Mouse (Mus musculus) left cerebral cortex, adult 8-10 months (tissue): Measurements from ENCODE around the gene Pgghg. TPM values are rescaled to one million over a fixed set of nuclear protein-coding genes. Genes with fewer than 3 reads are reported as not detected.

Experiments
- DNase-seq, 2 experiments: peaks; one replicate each; pipeline ENCODE4 v3.0.0; 2022; ENCODE audit warnings: low spot score in 2 of 2
- total RNA-seq, 4 experiments: library from RNA; stranded (reverse); gene quantifications; 2 replicates each; pipeline ENCODE4 v1.2.4; 2022

The Pgghg gene
- total RNA-seq = 1 to 10 TPM; 3.9 to 4.7 (median 4.3) TPM

- no peak for DNase-seq
These were observed at the start of gene Pgghg for GRCm38 (mm10) chr7:140941222-140942051. Gene Pgghg (plus strand): TSS chr7:140941391.

GRCm38 (mm10) chr7:140894031-140894430, 47.2 kb upstream of the Pgghg start:
- no peak for DNase-seq

- no peak for DNase-seq
These were observed 46.6 kb upstream of the Pgghg start for GRCm38 (mm10) chr7:140894611-140895010.

GRCm38 (mm10) chr7:140897863-140898262, 43.3 kb upstream of the Pgghg start:
- no peak for DNase-seq

- DNase-seq = no peak
These were observed 42.1 kb upstream of the Pgghg start for GRCm38 (mm10) chr7:140899121-140899520.

GRCm38 (mm10) chr7:140900220-140900619, 41.0 kb upstream of the Pgghg start, which contains the start of gene Cox8b:
Gene Cox8b (minus strand): TSS chr7:140900446.
- DNase-seq = no peak

GRCm38 (mm10) chr7:140902036-140902875, 38.9 kb upstream of the Pgghg start:
- DNase-seq = no peak

- DNase-seq = peak in 1 of 2 experiments; percentile 81
These were observed 38.0 kb upstream of the Pgghg start for GRCm38 (mm10) chr7:140903212-140903611.

- DNase-seq = no peak
These were observed 35.5 kb upstream of the Pgghg start for GRCm38 (mm10) chr7:140905642-140906081.

- no peak for DNase-seq
These were observed 34.1 kb upstream of the Pgghg start for GRCm38 (mm10) chr7:140907131-140907530.

GRCm38 (mm10) chr7:140907697-140908096, 33.5 kb upstream of the Pgghg start:
- no peak for DNase-seq

GRCm38 (mm10) chr7:140908181-140908580, 33.0 kb upstream of the Pgghg start:
- no peak for DNase-seq

GRCm38 (mm10) chr7:140908634-140909107, 32.5 kb upstream of the Pgghg start:
- peak in 1 of 2 experiments; percentile 63 for DNase-seq

GRCm38 (mm10) chr7:140912293-140912692, 28.9 kb upstream of the Pgghg start:
- peak; percentile 20 to 32 for DNase-seq

- no peak for DNase-seq
These were observed 28.2 kb upstream of the Pgghg start for GRCm38 (mm10) chr7:140912846-140913482.

GRCm38 (mm10) chr7:140914031-140914690, 27.0 kb upstream of the Pgghg start:
- no peak for DNase-seq

GRCm38 (mm10) chr7:140919911-140920310, 21.3 kb upstream of the Pgghg start:
- DNase-seq = no peak

- DNase-seq = no peak
These were observed 20.7 kb upstream of the Pgghg start, which contains the start of gene Nlrp6 for GRCm38 (mm10) chr7:140920418-140921029. Gene Nlrp6 (plus strand): TSS chr7:140920902.

- DNase-seq = no peak
These were observed 19.8 kb upstream of the Pgghg start for GRCm38 (mm10) chr7:140921225-140921975.
